Mouse (Mus musculus) right cerebral cortex, postnatal 25 days (tissue): ENCODE measurements around the gene Snx11.
"Not testable (repeated sequence)": the region's sequence is repeated elsewhere in the genome, so short reads cannot be mapped to it uniquely, and the experiment has no call there.

ENCODE experiments used
- DNase-seq: peaks from one replicate; pipeline ENCODE4 v3.0.0; 2022

Snx11 gene

DNA sequence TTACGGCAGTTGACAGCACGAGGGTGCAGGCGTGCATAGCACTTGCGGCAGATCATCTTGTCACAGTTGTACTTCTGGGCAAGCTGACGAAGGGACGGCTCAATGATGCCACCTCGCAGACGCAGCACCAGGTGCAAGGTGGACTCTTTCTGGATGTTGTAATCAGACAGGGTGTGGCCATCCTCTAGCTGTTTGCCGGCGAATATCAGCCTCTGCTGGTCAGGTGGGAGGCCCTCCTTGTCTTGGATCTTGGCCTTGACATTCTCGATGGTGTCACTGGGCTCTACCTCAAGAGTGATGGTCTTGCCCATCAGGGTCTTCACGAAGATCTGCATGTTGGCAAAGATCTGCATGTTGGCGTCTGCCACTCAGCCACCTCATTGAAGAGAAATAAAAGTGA, 18.1 kb upstream of the Snx11 start:
- DNase-seq: no peak

DNA sequence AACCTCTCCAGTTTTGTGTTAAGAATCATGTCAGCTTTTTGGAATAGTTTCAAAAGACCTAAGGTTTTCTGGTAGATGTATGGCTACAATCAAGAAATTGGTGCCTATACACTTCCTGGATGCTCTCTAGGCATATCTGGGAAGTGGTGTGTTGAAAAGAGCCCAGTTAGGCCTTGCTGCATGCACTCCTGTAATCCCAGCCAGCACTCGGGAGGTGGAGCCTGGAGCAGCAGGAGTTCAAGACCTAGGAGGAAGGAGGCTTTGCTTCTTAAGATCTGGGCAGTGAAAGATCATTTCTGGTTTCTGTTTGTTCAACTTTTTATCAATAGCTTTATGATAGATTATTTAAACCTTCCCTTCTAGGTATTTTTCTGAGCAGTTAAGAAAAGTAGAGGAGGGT, 13.3 kb upstream of the Snx11 start:
- DNase-seq: no peak

DNA sequence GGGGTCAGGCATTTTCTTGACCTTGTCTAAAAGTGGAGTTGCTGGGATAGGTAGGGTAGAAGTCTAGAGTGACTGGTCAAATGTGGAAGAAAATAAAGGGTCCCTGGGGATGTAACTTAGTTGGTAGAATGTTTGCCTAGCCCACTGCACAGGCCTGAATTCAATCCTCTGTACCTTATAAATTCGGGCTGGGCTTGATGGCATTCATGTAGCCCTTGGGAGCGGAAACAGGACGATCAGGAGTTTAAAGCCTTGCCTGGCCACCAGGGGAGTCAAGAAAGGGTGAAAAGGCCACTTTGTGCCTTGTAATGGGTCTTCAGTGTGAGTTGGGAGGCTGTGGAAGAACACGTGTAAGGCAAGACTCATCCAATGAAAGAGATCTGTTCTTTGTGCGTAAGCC, 12.6 kb upstream of the Snx11 start:
- no peak for DNase-seq

GRCm38 (mm10) chr11:96788871-96789795, 11.8 kb upstream of the Snx11 start, which contains the start of gene Cbx1:
TSS of gene Cbx1 (plus strand) at chr11:96789127.
- peak; percentile 91 for DNase-seq

GRCm38 (mm10) chr11:96786731-96787450, 9.5 kb upstream of the Snx11 start:
- DNase-seq: no peak

DNA sequence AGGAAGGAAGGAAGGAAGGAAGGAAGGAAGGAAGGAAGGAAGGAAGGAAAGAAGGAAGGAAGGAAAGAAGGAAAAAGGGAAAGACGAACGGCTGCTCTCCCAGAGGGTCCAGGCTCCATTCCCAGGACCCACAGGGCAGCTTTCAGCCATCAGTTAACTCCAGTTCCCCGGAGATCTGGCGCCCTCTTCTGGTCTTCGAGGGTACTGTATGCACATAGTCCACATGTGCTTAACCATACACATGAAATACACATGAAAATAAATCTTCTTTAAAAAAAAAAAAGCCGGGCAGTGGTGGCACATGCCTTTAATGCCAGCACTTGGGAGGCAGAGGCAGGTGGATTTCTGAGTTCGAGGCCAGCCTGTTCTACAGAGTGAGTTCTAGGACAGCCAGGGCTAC, 7.5 kb upstream of the Snx11 start:
- not testable (repeated sequence) for DNase-seq

- DNase-seq: no peak
These were observed 4.1 kb upstream of the Snx11 start for GRCm38 (mm10) chr11:96781425-96781824.

GRCm38 (mm10) chr11:96780306-96780705, 2.9 kb upstream of the Snx11 start:
- DNase-seq: no peak

GRCm38 (mm10) chr11:96778061-96778627, 785 bp upstream of the Snx11 start:
- DNase-seq: not testable (repeated sequence)

- DNase-seq: no peak
These were observed 1.3 kb downstream of the Snx11 start for GRCm38 (mm10) chr11:96776068-96776467.

GRCm38 (mm10) chr11:96775665-96776064, 1.7 kb downstream of the Snx11 start:
- no peak for DNase-seq

DNA sequence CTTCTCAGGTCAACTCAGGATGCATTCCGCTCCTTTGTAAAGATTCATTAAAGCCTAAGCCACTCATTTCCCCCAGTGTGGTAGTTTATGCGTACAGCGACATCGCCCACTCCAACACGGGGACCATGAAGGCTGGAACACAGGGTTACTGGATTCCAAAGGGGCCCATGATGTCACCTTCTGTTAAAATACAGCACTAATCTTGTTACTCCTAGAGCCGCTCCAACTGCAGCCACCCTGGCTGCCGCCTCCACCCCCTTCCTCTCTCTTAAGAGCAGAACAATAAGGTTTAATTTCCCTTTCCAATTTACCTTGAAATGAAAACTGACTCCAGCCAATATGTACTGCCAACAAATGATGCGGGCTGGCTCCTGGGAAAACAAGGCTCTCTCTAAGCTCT, 2.3 kb downstream of the Snx11 start:
- no peak for DNase-seq

DNA sequence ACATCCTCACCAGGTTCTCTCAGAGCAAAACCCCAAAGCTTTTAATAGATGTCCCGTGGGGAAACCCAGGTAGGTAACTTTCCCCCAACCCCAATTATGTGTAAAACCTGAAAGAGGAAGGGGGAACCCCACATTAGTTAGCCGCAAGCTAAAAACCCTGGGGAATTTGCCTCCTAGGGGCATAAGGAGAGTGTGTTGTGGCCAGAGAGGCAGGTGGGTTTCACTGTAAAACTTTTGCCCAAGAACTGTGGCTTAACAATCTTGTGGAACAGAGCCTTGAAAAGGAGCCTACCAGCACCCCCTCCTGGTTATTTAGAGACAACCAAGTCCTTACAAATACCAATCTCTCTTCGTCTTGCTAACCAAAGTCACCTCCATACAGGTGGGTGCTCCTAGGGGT, 2.8 kb downstream of the Snx11 start:
- no peak for DNase-seq

- no peak for DNase-seq
These were observed 4.9 kb downstream of the Snx11 start for GRCm38 (mm10) chr11:96772413-96772812.

DNA sequence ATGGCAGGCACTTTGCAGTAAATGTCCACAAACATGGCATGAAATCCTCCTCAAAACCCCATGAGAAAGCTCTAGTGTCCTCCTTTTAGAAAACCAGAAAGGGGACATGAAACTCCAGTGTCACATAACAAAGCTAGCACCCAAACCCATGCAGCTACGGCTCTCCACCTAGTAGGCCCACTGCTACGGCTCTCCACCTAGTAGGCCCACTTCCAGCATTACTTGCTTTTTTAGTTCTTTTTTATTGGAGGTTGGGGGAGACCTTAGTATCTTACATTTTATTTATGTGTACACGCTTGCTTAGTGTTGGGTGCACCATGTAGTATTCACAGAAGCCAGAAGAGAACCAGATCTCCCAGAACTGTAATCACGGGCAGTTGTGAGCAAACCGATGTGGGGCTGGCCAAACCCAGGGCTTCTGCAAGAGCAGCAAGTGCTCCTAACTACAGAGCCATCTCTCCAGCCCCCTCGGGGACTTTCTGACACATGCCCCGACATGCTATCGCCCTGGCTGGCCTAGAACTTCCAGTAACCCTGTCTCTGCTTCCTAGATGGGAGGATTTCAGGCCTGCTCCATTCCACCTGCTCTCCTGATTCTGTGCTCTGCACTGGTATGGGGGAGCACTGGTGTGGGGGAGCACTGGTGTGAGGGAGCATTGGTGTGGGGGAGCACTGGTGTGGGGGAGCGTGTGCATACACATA, 5.9 kb downstream of the Snx11 start:
- no peak for DNase-seq

DNA sequence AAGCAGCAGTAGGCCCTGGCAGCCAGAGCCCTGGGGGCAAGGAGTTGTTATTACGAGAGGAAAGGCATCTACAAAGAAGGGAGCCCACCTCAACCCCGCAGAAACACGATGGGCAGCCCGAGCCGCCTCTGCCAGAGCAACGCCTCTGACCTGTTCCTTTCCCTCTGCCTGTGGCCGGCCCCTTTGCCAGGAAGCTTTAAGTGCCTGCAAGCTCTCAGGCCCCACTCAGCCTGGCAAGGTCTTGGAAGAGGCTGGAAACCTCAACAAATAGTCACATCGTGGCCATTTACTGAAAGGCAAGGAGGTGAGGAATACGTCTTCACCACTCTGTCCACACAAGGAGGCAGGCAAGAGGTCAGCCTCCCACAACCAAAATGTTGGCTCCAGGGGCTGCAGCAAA, 9.1 kb downstream of the Snx11 start:
- no peak for DNase-seq

DNA sequence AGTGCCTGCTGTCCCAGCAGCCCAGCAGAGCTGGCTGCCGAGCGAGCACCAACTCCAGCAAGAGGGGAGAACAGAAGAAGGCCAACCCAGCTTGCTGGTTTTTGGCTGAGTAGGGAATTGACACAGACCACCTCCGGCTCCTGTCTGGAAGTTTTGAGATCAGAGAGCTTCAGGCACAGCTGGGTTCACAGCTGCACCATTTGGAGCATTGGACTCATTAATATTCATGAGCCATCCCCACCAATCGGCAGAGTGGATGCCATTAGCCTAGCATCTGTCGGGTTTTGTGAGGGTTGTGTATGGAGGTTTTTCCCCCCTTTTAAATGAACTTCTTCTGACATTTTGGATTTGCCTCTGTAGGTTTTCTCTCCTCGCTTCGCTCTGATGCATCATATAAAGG, 10.3 kb downstream of the Snx11 start:
- no peak for DNase-seq

DNA sequence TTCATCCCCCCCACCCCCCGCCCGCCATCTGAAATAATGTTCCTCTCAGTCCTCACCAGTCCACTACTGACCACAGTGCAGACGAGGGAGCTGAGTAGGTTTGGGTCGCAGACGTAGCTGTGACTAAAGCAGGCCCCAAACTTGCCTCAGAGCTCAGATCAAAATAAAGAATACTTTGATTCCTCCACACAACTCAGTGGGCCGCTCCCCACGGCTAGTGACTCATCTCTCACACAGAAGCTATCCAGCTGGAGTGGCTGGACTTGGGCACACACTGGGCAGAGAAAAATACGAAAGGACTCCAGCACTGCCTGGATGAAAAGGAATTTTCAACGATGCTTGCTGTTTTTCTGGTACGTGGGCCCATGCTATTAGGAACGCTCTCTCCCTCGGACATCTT, 10.8 kb downstream of the Snx11 start:
- no peak for DNase-seq

DNA sequence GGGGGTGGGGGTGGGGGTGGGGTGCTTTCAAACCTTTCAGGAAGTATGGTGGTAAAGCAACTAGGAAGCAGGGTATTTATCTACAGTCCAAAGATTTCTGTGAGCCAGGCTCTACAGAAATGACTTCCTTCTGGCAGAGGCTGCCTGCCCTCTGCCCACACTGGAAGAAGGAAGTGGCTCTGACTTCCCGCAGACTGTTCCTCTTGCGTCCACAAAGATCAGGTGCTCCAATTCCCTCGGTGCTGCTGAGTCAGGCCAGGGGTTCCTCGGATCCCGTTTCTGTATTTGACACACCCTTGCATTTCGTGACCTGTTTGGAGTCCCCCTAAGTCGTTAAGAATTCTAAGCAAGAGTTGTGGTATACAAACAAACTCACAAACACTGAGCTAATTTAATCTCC, 11.7 kb downstream of the Snx11 start:
- no peak for DNase-seq

DNA sequence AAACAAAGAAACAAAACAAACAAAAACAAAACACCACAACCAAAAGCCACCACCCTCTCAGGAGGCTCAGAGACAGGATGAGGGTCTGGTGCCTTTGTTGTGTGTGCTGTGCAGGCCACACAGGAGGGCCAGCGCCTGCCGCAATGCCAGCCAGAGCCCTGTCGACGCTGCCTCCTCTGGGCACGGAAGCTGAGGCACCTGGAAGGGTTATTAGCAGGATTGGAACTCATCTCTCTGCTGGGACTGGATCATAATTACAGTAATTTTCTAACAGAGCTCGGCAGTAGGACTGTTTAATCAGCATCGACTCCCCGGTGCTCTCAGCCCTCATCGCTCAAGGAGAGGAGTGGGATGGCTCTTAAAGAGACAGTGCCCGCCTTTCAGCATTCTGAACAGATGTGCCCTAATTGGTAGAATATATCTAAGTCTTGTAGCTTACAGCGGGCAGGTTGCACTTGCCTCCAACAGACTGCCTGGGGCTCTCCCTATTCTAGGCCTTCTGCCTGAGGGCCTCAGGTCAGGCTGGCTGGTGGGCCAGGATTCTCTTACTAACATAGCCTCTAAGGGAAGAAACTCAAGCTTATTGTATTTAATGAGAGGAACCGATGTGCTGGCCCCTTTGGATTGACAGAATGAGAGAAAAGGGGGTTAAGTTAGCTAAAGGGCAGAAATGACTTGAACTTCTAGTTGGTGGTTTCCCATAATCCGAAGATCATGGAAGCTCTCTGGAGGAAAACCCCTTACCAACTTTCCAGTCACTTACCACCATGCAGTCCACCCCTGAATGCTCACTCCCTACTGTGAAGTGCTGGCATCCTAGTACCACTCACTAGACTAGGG, 12.6 kb downstream of the Snx11 start:
- DNase-seq: no peak

- no peak for DNase-seq
These were observed 14.5 kb downstream of the Snx11 start for GRCm38 (mm10) chr11:96762742-96763470.
